Mouse (Mus musculus) G1E (cell line): Measurements from ENCODE around the gene Usp5. TPM values are rescaled to one million over a fixed set of nuclear protein-coding genes. Genes with fewer than 3 reads are reported as not detected.
A peak's percentile ranks its signal among the peaks of the same experiment; 100 is the strongest.

Experiments
- ATAC-seq: 2 replicates; pipeline ENCODE4 v1.8.0; 2016; ENCODE audit warnings: mild to moderate bottlenecking; ENCODE audit not compliant: insufficient number of reproducible peaks, poor library complexity, low FRiP score, severe bottlenecking; ENCODE audit errors: extremely low read depth
- DNase-seq: peaks from one replicate; pipeline ENCODE4 v3.0.0; 2012; ENCODE audit warnings: low spot score
- H3K27me3 ChIP-seq: 2 replicates; pipeline ENCODE4 v1.6.1; 2012; ENCODE audit warnings: mild to moderate bottlenecking, low read length, inconsistent platforms; ENCODE audit not compliant: insufficient read depth
- H3K36me3 ChIP-seq: replicated peaks from 2 replicates; pipeline ENCODE3; 2012; ENCODE audit warnings: mild to moderate bottlenecking, inconsistent platforms
- H3K4me1 ChIP-seq: 2 replicates; pipeline ENCODE4 v1.6.1; 2012; ENCODE audit warnings: low read depth, low read length, inconsistent platforms, mixed read lengths; ENCODE audit not compliant: insufficient read depth
- H3K4me3 ChIP-seq: 2 replicates; pipeline ENCODE4 v1.5.1; 2012; ENCODE audit warnings: low read depth, mild to moderate bottlenecking, inconsistent platforms, low read length, moderate library complexity, mixed read lengths
- H3K9me3 ChIP-seq: replicated peaks from 2 replicates; pipeline ENCODE4 v1.6.1; 2012; ENCODE audit warnings: inconsistent platforms
- CTCF ChIP-seq: IDR thresholded peaks from 2 replicates; pipeline ENCODE4 v1.5.1; 2012; ENCODE audit warnings: low read depth, low read length, inconsistent platforms, mixed read lengths
- GATA1 ChIP-seq: IDR thresholded peaks from 2 replicates; pipeline ENCODE4 v1.6.1; 2012; ENCODE audit warnings: borderline replicate concordance, low read length, inconsistent platforms, mixed read lengths
- GATA2 ChIP-seq: IDR thresholded peaks from 2 replicates; pipeline ENCODE4 v1.6.1; 2012; ENCODE audit warnings: low read depth, low read length, inconsistent platforms, borderline replicate concordance
- POLR2AphosphoS5 ChIP-seq: IDR thresholded peaks from 2 replicates; pipeline ENCODE4 v1.6.1; 2012; ENCODE audit warnings: low read depth, low read length, inconsistent platforms; ENCODE audit not compliant: insufficient replicate concordance
- TAL1 ChIP-seq: conservative IDR thresholded peaks from 2 replicates; pipeline ENCODE4 v1.6.1; 2012; ENCODE audit warnings: low read depth, low read length, inconsistent platforms, mixed read lengths
- polyA plus RNA-seq: library from polyadenylated mRNA; stranded (reverse); fragments of >175 nt; gene quantifications from 2 replicates; pipeline ENCODE4 v1.2.3, GENCODE M21; 2012
- total RNA-seq, 2 experiments: library from RNA; stranded (forward) in 1 of 2; stranded (reverse) in 1 of 2; fragments of 200-1000 nt in 1 of 2; fragments of >200 nt in 1 of 2; fragmentation: Nextera tagmentation in 1 of 2; gene quantifications; 2 replicates each; pipeline ENCODE4 v1.2.3; 2014 to 2017

Usp5 gene
- total RNA-seq (2014; fragmentation: Nextera tagmentation) (34.6 and 45.9 TPM in 2 replicates), total RNA-seq (2017) (67.0 and 76.8 TPM in 2 replicates), polyA plus RNA-seq (53.0 and 68.2 TPM in 2 replicates)

DNA sequence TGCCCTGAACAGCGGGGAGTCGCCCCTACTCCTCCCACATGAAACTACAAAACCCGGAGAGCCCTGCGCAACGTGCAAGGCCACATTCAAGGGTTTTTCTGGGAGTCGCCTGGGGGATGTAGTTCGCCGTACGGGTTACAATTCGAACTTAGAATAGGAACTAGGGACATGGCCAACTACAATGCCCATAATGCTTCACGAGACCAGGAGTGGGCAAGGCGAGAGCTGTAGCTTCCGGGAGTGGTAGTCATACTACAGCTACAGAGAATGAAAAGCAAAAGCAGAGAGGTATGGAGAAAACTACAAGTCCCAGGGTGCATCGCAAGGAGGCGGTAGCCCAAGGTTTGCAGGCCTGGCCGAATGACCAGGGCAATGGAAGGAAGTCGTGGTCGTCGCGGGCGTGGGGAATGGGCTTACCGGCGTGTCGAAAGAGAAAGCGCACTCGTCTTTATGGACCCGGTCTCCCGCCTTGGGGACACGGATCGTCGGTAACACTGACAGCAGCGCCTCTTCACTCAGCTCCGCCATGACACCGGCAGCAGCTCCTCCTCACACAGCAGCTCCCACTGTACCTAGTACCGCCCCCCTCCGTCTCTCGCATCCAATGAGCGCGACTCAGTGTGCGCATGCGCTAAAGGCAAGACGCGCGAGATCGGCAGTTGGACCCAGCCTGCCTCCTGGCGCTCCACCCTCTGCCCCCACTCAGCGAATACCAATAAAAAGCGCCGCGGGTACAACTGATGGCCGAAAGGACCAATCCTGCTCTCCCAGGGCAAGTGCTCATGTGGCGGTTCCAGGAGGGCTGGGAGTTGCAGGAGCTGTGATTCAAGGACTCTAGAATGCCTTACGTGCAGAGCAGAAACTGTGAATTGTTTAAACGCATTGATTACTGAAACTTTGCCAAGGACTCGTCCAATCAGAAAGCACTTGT lies at the start of gene Usp5, which contains the start of gene Cdca3:
Usp5 (minus strand) TSS at position 617 of the 931 bp plus-strand sequence.
Cdca3 (plus strand) TSS at position 680 of the 931 bp plus-strand sequence.
- no peaks in the 10 kb centered on the region for H3K27me3 ChIP-seq
- DNase-seq, result peak; percentile 96
- peaks cover 46% of the 10 kb centered on the region for H3K4me1 ChIP-seq
- TF ChIP-seq CTCF (no peak), TAL1 (no peak), GATA2 (no peak), GATA1 (no peak), POLR2AphosphoS5 (no peak)
- peaks cover 73% of the 10 kb centered on the region for H3K36me3 ChIP-seq
- ATAC-seq, result peak; percentile 73
- no peaks in the 10 kb centered on the region for H3K9me3 ChIP-seq
- peak within 1 kb of the TSS; percentile 91 for H3K4me3 ChIP-seq

DNA sequence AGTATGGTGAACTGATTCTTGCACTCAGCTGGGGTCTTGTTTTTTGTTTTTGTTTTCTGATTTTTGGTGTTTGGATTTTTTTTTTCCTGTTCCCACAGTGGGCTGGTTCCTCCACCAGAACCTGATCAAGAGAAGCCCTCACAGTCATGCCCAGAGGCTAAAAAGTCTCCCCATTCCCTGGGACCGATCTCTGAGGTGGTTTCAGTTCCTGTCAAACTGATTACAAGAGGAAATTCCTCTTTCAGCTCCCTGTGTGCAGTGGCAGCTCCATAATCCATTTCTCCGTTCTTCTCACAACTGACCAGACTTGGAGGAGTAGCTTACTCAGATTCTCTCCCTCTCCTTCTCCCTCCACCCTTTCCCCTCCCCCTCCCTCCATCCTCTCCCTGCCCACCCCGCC lies 45.1 kb upstream of the Usp5 start:
- TF ChIP-seq GATA2 (no peak), GATA1 (no peak), CTCF (no peak), TAL1 (no peak), POLR2AphosphoS5 (no peak)
- H3K4me1 ChIP-seq, result no peaks in the 10 kb centered on the region
- H3K4me3 ChIP-seq, result no peak overlapping the region
- DNase-seq (no peak), ATAC-seq (no peak)
- H3K9me3 ChIP-seq, result no peaks in the 10 kb centered on the region
- H3K27me3 ChIP-seq, result peaks cover 37% of the 10 kb centered on the region
- H3K36me3 ChIP-seq, result no peaks in the 10 kb centered on the region

DNA sequence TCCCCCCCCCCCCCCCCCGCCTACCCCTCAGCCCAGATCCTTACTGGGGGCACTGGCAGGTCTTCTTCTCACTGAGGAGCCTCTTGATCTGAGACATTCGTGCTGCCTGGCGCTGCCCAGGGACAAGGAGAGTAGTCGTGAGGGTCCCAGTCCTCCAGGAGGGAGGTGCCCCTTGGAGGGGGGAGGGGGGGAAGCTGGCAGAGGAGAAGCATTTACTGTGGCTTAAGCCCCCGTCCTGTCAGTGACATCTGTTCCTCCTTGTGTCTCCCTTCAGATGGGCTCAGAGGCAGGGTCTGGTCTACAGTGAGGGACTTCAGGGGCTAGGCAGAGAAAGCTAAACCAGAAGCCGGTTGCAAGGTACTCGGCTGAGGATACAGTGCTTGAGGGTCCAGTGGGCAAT lies 37.3 kb upstream of the Usp5 start:
- DNase-seq (no peak), ATAC-seq (no peak)
- peaks cover 69% of the 10 kb centered on the region for H3K27me3 ChIP-seq
- no peaks in the 10 kb centered on the region for H3K36me3 ChIP-seq
- TF ChIP-seq CTCF (no peak), POLR2AphosphoS5 (no peak), GATA1 (no peak), TAL1 (no peak), GATA2 (no peak)
- H3K9me3 ChIP-seq, result no peaks in the 10 kb centered on the region
- peaks cover 3% of the 10 kb centered on the region; the same call in 1 of the 2 replicates for H3K4me1 ChIP-seq
- no peak overlapping the region for H3K4me3 ChIP-seq

DNA sequence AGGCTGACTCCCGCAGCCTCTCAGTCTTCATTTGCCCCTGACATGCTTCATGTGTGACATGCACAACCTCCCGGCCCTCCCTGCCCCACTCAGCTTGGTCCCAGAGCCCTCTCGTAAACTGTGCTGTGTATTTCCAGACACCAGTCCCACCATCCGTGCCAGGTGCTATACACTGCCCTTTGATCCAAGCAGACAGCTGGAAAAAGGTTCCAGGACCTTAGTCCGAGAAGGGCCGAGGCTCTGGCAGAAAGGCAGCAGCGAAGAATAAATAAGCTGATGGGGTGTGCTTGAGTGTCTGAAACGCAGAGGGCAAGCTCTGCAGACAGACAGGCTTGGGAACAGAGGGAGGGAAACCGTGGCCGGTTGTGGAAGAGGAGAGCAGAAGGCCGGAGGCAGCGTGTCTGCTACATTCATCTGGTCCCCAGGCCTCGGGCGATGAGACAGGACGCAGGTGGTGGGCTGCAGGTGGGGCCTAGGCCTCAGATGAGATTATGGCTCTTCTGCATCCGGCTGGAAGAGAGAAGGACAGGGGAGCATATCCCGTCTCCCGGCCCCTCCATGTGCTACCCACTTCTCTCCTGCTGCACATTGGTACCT lies 36.6 kb upstream of the Usp5 start:
- H3K9me3 ChIP-seq, result no peaks in the 10 kb centered on the region
- H3K4me3 ChIP-seq, result no peak overlapping the region
- H3K36me3 ChIP-seq, result no peaks in the 10 kb centered on the region
- H3K4me1 ChIP-seq, result peaks cover 3% of the 10 kb centered on the region; the same call in 1 of the 2 replicates
- peaks cover 72% of the 10 kb centered on the region for H3K27me3 ChIP-seq
- DNase-seq (no peak), ATAC-seq (no peak)
- TF ChIP-seq POLR2AphosphoS5 (no peak), GATA2 (no peak), GATA1 (no peak), CTCF (no peak), TAL1 (no peak)

DNA sequence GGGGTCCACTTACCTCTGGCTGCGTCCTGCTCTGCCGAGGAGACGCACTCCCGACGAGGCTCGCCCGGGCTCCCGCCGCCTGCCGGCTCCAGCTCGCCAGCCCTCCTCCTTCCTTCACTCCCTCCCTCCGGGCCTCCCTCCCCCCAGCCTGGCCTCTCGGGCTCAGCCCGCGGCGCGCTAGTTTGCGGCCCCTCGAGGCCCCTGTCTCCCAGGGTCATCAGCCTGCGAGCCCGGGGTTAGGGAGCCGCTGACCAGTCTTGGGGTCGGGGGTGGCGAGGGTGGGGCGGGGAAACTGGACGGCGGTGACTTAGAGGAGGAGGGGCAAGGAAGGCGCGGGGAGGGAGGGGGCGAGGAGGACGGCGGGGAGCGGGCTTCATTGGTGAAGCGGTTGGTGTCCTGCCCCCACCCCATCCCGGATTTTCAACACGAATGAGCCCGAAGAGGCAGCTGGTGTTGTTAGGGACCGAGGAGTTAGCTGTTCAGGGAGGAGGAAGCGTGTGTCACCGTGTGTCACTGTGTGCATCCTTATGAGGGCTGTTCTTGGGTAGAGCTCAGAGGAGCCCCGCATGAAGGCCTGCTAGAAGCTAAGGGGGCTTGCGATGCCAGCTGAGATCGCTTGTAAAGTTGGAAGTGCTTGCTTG lies 34.5 kb upstream of the Usp5 start, which contains the start of gene Gpr162:
Gpr162 (minus strand) TSS at position 326 of the 641 bp plus-strand sequence.
- Histone ChIP-seq H3K27me3 (peaks cover 73% of the 10 kb centered on the region), H3K36me3 (no peaks in the 10 kb centered on the region), H3K4me3 (no peak within 1 kb of the TSS), H3K4me1 (peaks cover 5% of the 10 kb centered on the region; the same call in 1 of the 2 replicates), H3K9me3 (no peaks in the 10 kb centered on the region)
- DNase-seq (no peak), ATAC-seq (no peak)
- TF ChIP-seq TAL1, result no peak
- no peak for TF ChIP-seq POLR2AphosphoS5
